ENCODE assay signal across 13 mouse cellular contexts in genomic region chr15:5869289-5869688, GRCm38 (mm10).
DNase-seq lines count a peak whose midpoint lies in the region; ATAC-seq and TF ChIP-seq lines count a peak whose summit lies in the region.
"Had no signal": no experiment of that assay in that cellular context is flagged by ENCODE, and none has a peak within 500 bp of the region (broad histone marks: within the 10 kb centered on the region; RNA-seq: fewer than 3 reads in every experiment).

No protein-coding gene starts in this region.

- DNase-seq in brain, adult 2 months (ENCODE audit: low read depth, low spot score), result peak; percentile 16
- DNase-seq in embryo, embryonic 11 days, result peak; percentile 50
- peak; percentile 25 to 28 for DNase-seq in layer of hippocampus, postnatal 10 days (ENCODE audit: low spot score in 2 of 2)
- no peak for DNase-seq in left cerebral cortex, adult 2 months (ENCODE audit: extremely low spot score in 1 of 2, low spot score in 2 of 2)
- no peak for DNase-seq in cerebellum, adult 2 months
- DNase-seq: adrenal gland, adult 8-10 months; cerebellum, postnatal 36 days; gastrocnemius, postnatal 14 days; kidney, postnatal 10 days; liver had no signal

- intact Hi-C loops in left cerebral cortex, adult 2 months (cut with DNase I), result no loop called here

- H3K27me3 ChIP-seq in hindbrain, embryonic 16.5 days (replicated peaks; ENCODE audit: control insufficient read depth, insufficient read depth, low read length), result no peaks in the 10 kb centered on the region
- H3K27me3 ChIP-seq in hindbrain, embryonic 13.5 days, result no peaks in the 10 kb centered on the region
- H3K27me3 ChIP-seq in cerebellum, adult 2 months (ENCODE audit: control insufficient read depth, insufficient read depth, low read length), result no peaks in the 10 kb centered on the region

- TF ChIP-seq CTCF in left cerebral cortex, adult 2 months (IDR thresholded peaks at IDR 0.05), result no peak
- no peak for TF ChIP-seq CTCF in cerebellum, adult 2 months (IDR thresholded peaks at IDR 0.05; ENCODE audit: borderline replicate concordance, insufficient read depth, low read depth, low read length)

- no peak overlapping the region for H3K4me2 ChIP-seq in hindbrain, embryonic 16.5 days (ENCODE audit: low read length)
- no peak overlapping the region for H3K4me2 ChIP-seq in hindbrain, embryonic 13.5 days

- H3K27ac ChIP-seq in hindbrain, embryonic 16.5 days (ENCODE audit: low read depth, low read length), result no peak overlapping the region
- H3K27ac ChIP-seq in hindbrain, embryonic 13.5 days, result no peak overlapping the region
- H3K27ac ChIP-seq in left cerebral cortex, adult 2 months, result no peak overlapping the region
- no peak overlapping the region for H3K27ac ChIP-seq in cerebellum, adult 2 months (ENCODE audit: insufficient read depth, low read length)

- H3K36me3 ChIP-seq in hindbrain, embryonic 16.5 days (ENCODE audit: control insufficient read depth, insufficient read depth, low read length), result no peaks in the 10 kb centered on the region
- H3K36me3 ChIP-seq in hindbrain, embryonic 13.5 days, result no peaks in the 10 kb centered on the region
- H3K36me3 ChIP-seq: G1E had no signal

- 70% methylated on average over 12 of the region's 12 CpGs for WGBS in hindbrain, embryonic 16.5 days
- WGBS in hindbrain, embryonic 13.5 days, result 75% methylated on average over 12 of the region's 12 CpGs
- WGBS in cerebellum, adult 2 months, result 41% methylated on average over 12 of the region's 12 CpGs

- no peaks in the 10 kb centered on the region for H3K4me1 ChIP-seq in hindbrain, embryonic 16.5 days (ENCODE audit: control insufficient read depth, insufficient read depth, low read depth, low read length)
- H3K4me1 ChIP-seq in hindbrain, embryonic 13.5 days (replicated peaks), result no peaks in the 10 kb centered on the region
- H3K4me1 ChIP-seq in cerebellum, adult 2 months (ENCODE audit: control insufficient read depth, insufficient read depth, low read length), result no peaks in the 10 kb centered on the region

- no peak overlapping the region for H3K9ac ChIP-seq in hindbrain, embryonic 16.5 days (ENCODE audit: low read depth, low read length)
- H3K9ac ChIP-seq in hindbrain, embryonic 13.5 days, result no peak overlapping the region

- H3K9me3 ChIP-seq in hindbrain, embryonic 16.5 days (ENCODE audit: control insufficient read depth, low read length), result no peaks in the 10 kb centered on the region
- no peaks in the 10 kb centered on the region for H3K9me3 ChIP-seq in hindbrain, embryonic 13.5 days
- H3K9me3 ChIP-seq: G1E had no signal

- no peak overlapping the region for H3K4me3 ChIP-seq in hindbrain, embryonic 16.5 days (ENCODE audit: low read length)
- no peak overlapping the region for H3K4me3 ChIP-seq in hindbrain, embryonic 13.5 days
- H3K4me3 ChIP-seq in left cerebral cortex, adult 2 months, result no peak overlapping the region
- H3K4me3 ChIP-seq in cerebellum, adult 2 months (replicated peaks; ENCODE audit: insufficient read depth, low read depth, low read length), result no peak overlapping the region

- no peak for TF ChIP-seq POLR2A in cerebellum, adult 2 months (IDR thresholded peaks at IDR 0.05; ENCODE audit: borderline replicate concordance, insufficient read depth, low read length)

- peak; percentile 72 for ATAC-seq in hindbrain, embryonic 16.5 days
- no peak for ATAC-seq in hindbrain, embryonic 13.5 days (ENCODE audit: low FRiP score)

Comparison
In these comparisons a context has a peak if more than half of its experiments do, and no peak if none do; other contexts are left out.
1. DNase-seq: peak in brain, adult 2 months (single experiment), embryo, embryonic 11 days (single experiment) and layer of hippocampus, postnatal 10 days (2 of 2); none in left cerebral cortex, adult 2 months (0 of 2) and cerebellum, adult 2 months (0 of 2).